In genomic region chr14:121675579-121675978, GRCm38 (mm10) we compare ENCODE assay signal across 9 mouse cellular contexts.
A peak's percentile ranks its signal among the peaks of the same experiment; 100 is the strongest.
DNase-seq lines count a peak whose midpoint lies in the region; ATAC-seq and TF ChIP-seq lines count a peak whose summit lies in the region.
"Had no signal": no experiment of that assay in that cellular context is flagged by ENCODE, and none has a peak within 500 bp of the region (broad histone marks: within the 10 kb centered on the region; RNA-seq: fewer than 3 reads in every experiment).

No protein-coding gene starts in this region.

- peak; percentile 41 for ATAC-seq in Patski
- ATAC-seq in heart, postnatal 0 days (ENCODE audit: insufficient read depth, low read depth) = peak; percentile 72
- ATAC-seq in limb, embryonic 15.5 days (ENCODE audit: insufficient number of reproducible peaks, low FRiP score, low TSS enrichment, low read depth) = peak; percentile 30; the same call in 1 of the 2 replicates

- in situ Hi-C loops in Patski (cut with MboI; ENCODE audit: low pct_unique_long_range_greater_than_20kb) = no loop called here

- intact Hi-C loops in left cerebral cortex, adult 2 months (cut with DNase I) = no loop called here

- CTCF ChIA-PET in Patski (lab: Charles Lee) = no interaction called here

- TF ChIP-seq CTCF in Patski (IDR thresholded peaks at IDR 0.05) = no peak
- TF ChIP-seq CTCF in heart, postnatal 0 days (IDR thresholded peaks at IDR 0.05; ENCODE audit: low read depth) = no peak
- no peak for TF ChIP-seq CTCF in left cerebral cortex, adult 2 months (IDR thresholded peaks at IDR 0.05)

- no peak overlapping the region for H3K4me2 ChIP-seq in heart, postnatal 0 days (ENCODE audit: low read depth, low read length)
- H3K4me2 ChIP-seq in limb, embryonic 15.5 days = no peak overlapping the region

- 32% methylated on average over 6 of the region's 6 CpGs for WGBS in heart, postnatal 0 days
- WGBS in limb, embryonic 15.5 days = 19% methylated on average over 6 of the region's 6 CpGs

- no peaks in the 10 kb centered on the region for H3K36me3 ChIP-seq in heart, postnatal 0 days (replicated peaks; ENCODE audit: control insufficient read depth, insufficient read depth, low read length)
- no peaks in the 10 kb centered on the region for H3K36me3 ChIP-seq in limb, embryonic 15.5 days

- TF ChIP-seq EP300 in heart, postnatal 0 days (IDR thresholded peaks at IDR 0.05; ENCODE audit: low read depth) = no peak

- no peaks in the 10 kb centered on the region for H3K4me1 ChIP-seq in heart, postnatal 0 days (ENCODE audit: control insufficient read depth, insufficient read depth)
- H3K4me1 ChIP-seq in limb, embryonic 15.5 days = peaks cover 36% of the 10 kb centered on the region

- no peaks in the 10 kb centered on the region for H3K9me3 ChIP-seq in heart, postnatal 0 days (replicated peaks; ENCODE audit: control insufficient read depth, low read length)
- no peaks in the 10 kb centered on the region for H3K9me3 ChIP-seq in limb, embryonic 15.5 days

- H3K27ac ChIP-seq in heart, postnatal 0 days (ENCODE audit: low read depth) = peak overlapping the region; percentile 27
- H3K27ac ChIP-seq in limb, embryonic 15.5 days = peak overlapping the region; percentile 77
- no peak overlapping the region for H3K27ac ChIP-seq in left cerebral cortex, adult 2 months

- H3K9ac ChIP-seq in heart, postnatal 0 days (replicated peaks; ENCODE audit: low read depth, low read length) = no peak overlapping the region
- no peak overlapping the region for H3K9ac ChIP-seq in limb, embryonic 15.5 days

- no peaks in the 10 kb centered on the region for H3K27me3 ChIP-seq in Patski
- H3K27me3 ChIP-seq in heart, postnatal 0 days (ENCODE audit: control insufficient read depth, insufficient read depth, low read length) = no peaks in the 10 kb centered on the region
- no peaks in the 10 kb centered on the region for H3K27me3 ChIP-seq in limb, embryonic 15.5 days

- DNase-seq in adrenal gland, postnatal 14 days = peak; percentile 55
- no peak for DNase-seq in adrenal gland, adult 8-10 months
- no peak for DNase-seq in Patski (ENCODE audit: low read depth, low spot score)
- DNase-seq in heart, postnatal 0 days (ENCODE audit: low spot score) = no peak
- no peak for DNase-seq in left cerebral cortex, adult 2 months (ENCODE audit: extremely low spot score in 1 of 2, low spot score in 2 of 2)
- DNase-seq in ovary, postnatal 10 days (ENCODE audit: low spot score) = no peak
- no peak for DNase-seq in cerebellum, adult 9-11 months
- DNase-seq: cerebellum, postnatal 36 days had no signal

- POLR2A ChIA-PET in Patski (lab: Charles Lee) = no interaction called here

- no peak overlapping the region for H3K4me3 ChIP-seq in heart, postnatal 0 days (ENCODE audit: low read depth, low read length)
- H3K4me3 ChIP-seq in limb, embryonic 15.5 days = no peak overlapping the region
- no peak overlapping the region for H3K4me3 ChIP-seq in left cerebral cortex, adult 2 months
